Mouse (Mus musculus) retina, adult 2 months (tissue): Measurements from ENCODE around the gene Capzb.

Experiments used
- DNase-seq: peaks from one replicate; pipeline ENCODE4 v3.0.0-alpha.2; 2012; ENCODE audit warnings: low read depth, low spot score

Capzb gene

GRCm38 (mm10) chr4:139208236-139209129 is 15.8 kb downstream of the Capzb start:
- DNase-seq: no peak

DNA sequence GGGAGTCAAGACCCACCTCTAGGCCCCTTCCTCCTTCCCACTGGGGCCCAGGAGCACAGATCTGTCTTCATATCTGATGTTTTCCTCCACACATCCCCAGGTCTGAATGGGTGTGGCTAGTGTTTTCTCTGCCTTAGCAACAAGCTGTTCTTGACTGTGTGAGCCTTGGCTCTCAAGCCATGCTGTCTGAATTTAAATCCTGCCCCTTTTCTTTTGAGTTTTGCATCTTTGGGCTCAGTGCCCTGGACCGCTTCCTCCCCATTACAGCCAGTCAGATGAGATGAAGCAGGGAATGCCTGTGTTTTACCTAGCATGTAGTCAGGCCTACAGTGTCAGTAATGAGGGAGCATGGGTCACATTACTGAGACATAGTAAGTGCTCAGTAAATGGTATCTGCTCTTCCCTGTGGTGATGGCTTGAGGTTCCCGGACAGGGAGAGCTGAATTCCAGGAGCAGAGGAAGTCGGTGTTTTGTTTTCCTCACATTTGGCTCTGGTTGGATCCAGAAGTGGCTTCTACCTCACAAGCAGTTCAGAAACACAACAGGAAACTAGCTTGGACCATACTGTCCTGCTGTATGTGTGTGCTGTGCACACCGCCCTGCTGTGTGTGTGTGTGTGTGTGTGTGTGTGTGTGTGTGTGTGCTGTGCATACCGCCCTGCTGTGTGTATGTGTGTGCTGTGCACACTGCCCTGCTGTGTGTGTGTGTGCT is 16.6 kb downstream of the Capzb start:
- DNase-seq: no peak

GRCm38 (mm10) chr4:139211975-139212831 is 19.5 kb downstream of the Capzb start:
- DNase-seq: no peak

DNA sequence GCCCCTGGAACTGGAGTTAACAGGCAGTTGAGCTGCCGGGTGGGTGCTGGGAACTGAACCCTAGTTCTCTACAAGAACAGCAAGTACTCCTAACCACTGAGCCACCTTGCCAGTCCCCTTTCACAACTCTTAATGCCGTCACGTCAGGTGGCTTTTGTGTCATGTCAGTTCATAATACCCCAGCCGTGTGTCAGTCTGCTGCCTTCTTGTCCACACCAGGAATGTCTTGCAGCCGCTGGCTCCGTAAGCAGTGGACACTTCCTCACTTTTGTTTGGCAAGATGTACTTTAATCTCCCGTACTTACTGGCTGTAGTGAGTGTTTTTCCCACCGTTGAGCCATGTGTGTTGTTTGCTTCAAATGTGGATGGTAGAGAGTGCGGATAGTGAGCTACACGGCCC is 20.4 kb downstream of the Capzb start:
- DNase-seq: no peak

DNA sequence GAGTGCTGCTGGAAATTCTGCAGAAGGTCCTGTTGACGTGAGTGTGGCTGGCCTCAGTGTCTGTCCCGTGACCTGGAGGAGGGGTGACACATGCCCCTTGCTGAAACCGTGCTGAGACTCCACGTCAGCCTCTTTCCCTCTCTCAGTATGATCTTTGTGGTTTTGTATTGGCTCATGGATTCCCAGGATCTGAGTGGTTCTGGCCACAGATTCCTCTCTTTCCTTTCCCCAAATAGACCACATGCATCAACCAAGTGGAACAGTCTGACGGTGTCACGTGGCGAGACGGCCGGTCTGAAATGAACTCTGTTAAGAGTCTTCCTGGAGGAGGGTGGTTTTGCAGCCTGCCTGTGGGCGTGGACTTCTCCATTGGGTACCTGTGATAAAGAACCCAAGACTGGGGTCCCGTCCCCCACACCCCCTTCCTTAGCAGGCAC is 21.3 kb downstream of the Capzb start:
- DNase-seq: no peak

DNA sequence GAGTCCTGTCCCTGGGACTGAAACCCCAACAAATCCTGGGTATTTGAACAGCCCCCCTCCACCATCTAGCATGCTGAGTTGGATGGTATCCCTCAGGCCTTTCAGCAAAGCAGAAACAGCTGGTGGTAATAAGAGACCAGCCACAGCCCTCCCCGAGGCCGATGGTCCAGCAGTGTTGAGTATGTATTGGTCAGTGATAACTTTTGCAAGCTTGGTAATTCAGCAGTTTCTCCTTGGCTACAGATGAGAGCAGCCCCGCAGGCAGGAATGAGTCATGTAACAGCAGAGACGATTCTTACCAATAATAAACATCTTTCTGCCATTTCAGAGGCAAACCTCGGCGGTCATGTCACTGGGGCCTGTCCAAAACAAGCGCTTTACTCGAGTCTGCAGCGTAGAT is 23.9 kb downstream of the Capzb start:
- DNase-seq: no peak

DNA sequence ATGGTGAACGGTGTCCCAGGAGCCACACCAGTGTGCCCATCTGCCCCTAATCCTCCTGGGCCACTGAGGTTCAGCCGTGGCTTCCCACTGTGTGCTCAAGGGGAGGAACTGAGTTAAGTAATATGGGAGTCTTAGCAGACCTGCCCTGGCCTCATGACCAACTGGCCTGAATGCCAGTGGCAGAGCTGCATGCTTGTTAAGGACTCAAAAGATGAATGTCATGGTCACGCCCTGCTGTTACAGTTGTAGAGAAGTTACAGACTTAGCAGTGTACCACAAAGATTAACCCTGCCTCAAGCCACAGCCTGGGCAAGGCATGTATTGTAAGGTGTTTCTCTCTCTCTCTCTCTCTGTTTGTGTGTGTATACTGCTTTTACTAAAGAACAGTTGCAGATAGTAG is 25.8 kb downstream of the Capzb start:
- DNase-seq: no peak

- DNase-seq: no peak
These were observed 27.0 kb downstream of the Capzb start for GRCm38 (mm10) chr4:139219656-139220055.

GRCm38 (mm10) chr4:139220978-139221377 is 28.3 kb downstream of the Capzb start:
- no peak for DNase-seq

GRCm38 (mm10) chr4:139221837-139222236 is 29.1 kb downstream of the Capzb start:
- DNase-seq: no peak

GRCm38 (mm10) chr4:139225115-139225514 is 32.4 kb downstream of the Capzb start:
- DNase-seq: no peak

DNA sequence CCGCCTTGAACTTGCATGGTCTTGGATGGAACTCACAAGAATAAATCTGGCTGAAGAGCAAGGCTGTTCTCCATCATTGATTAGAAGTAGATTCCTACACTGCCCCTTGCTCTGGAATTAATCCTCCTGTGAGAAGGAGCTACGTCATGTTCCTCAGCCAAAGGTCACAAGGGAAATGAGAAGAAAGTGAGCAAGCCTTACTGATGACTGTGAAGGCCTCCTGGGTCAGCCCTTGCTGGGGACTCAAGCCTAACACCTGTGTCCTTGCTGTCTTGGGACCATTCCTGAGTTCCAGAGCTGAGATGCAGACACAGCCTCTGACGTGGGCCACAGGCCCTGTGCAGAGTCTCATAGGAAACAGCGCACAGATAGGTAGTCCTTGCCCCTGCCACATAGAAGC is 33.2 kb downstream of the Capzb start:
- DNase-seq: no peak

DNA sequence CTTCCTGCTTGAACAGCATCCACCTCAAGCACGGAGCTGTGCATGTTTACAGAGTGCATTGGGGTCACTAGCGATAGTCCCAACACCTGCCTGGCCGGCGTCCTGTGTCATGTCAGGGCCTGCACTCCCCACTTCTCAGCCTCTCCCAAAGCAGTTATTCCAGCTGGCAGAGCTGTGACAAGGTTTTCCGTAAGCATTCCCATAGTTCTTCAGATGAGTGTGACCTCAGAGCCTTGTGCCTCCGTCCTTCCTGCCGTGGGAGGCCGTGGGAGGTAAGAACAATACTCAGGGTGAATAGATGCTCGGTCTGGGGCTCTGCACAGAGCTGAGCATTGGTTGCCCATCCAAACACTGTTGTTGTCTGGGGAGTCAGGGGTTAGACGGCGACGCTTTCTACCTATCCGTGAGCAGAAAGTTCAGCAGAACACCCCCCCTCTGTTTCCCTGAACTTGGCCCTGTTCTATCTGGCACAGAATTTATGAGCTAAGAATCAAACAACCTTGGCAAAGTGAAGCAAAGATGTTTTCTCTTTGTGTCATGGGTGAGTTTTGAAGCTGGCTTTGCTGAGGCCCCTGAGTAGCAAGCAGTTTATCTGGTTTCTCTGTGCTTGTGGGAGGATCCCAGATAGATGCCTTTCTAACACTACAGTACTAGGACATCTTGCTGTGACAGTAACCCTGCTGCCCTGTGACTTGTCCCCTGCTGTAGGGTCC is 34.0 kb downstream of the Capzb start:
- DNase-seq: no peak

- DNase-seq: no peak
These were observed 35.2 kb downstream of the Capzb start for GRCm38 (mm10) chr4:139227923-139228322.

- DNase-seq: no peak
These were observed 36.6 kb downstream of the Capzb start for GRCm38 (mm10) chr4:139229271-139229670.

DNA sequence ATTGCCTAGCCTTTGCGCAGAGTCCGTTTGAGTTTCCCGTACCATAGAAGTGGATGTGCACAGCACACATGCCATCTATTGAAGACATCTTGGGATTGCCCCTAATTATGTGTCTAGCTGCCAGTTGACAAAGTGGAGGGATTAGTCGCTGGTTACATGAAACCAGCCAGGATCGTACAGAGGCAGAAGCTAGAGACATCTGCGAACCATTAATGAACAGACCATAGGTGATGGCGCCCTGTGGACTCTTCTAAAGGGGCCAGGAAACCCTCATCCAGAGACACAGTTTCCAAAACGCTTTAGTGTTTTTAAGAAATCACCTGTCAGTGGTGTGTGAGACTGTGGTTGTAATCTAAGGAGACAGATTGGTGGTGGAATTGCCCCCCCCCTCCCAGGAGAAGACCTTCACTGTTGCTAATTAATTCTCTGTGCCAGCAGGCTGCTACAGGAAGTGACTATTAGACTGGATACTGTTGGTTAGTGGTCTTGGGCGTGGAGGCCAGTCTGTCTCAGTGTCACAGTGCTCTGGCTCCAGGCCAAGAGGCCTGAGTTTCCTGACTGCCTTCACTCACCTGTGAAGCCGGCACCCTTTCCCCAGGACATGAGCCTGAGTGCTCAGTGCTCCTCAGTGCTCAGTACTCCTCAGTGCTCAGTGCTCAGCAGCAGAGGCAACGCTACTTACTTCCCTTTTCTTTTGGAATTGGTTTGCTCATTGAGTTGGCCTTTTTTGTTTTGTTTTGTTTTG is 37.8 kb downstream of the Capzb start:
- no peak for DNase-seq

GRCm38 (mm10) chr4:139231163-139231562 is 38.5 kb downstream of the Capzb start:
- no peak for DNase-seq

GRCm38 (mm10) chr4:139232479-139233145 is 39.9 kb downstream of the Capzb start:
- DNase-seq: no peak

DNA sequence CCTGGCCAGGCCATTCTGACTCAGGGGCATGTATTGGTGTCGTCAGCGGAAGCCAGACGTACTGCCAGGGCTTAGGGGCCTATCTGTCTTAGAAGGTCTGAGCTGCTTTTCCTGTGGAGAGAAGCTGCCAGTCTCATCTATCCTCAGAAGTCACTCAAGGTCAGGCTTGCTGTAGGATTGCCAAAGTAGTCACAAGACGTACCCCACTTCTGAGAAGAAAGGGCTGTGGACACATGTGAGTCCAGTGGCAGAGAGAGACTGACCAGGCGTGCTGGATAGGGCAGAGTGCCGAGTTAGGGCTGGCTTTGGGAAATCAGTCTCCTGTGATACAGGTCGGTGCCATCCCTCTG is 40.4 kb downstream of the Capzb start:
- DNase-seq: no peak

DNA sequence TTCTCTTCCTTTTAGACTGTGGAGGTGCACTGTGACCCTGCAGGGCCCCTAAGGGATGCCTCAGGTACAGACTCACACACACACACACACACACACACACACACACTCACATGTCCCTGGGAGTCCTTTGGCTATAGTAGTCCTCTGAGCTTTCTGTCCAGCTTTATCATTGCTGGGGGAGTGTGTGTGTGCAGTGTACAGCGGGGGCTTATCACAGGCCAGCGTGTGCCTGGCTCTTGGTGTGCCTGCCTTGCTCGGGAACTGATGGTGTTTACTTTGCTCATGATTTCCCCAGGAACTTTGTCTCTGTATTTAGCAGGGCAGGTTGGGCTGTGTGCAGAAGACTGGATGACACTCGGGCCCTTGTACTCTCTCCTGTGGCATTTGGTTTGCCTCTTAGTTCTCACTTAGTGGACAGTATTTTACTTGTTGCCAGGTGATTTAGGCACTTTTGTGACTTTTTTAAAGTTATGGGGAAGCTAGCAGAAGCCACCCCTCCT is 41.1 kb downstream of the Capzb start:
- DNase-seq: no peak
